Mouse (Mus musculus) kidney, embryonic 14.5 days (tissue): ENCODE measurements around the gene Ankrd12. TPM values are rescaled to one million over a fixed set of nuclear protein-coding genes. Genes with fewer than 3 reads are reported as not detected.

Source experiments
- ATAC-seq: fragments of 200-750 bp; cut with Nextera tagmentation; 2 replicates; pipeline ENCODE4 v1.8.0; 2017; ENCODE audit warnings: moderate number of reproducible peaks, mild to moderate bottlenecking, moderate TSS enrichment, moderate library complexity; ENCODE audit not compliant: low FRiP score, low TSS enrichment
- H3K27ac ChIP-seq: fragments of 300-500 bp; sonication (generic); 2 replicates; pipeline ENCODE4 v1.5.1; 2014; ENCODE audit warnings: low read depth, mild to moderate bottlenecking, low read length, moderate library complexity, mixed read lengths
- H3K27me3 ChIP-seq: fragments of 300-500 bp; sonication (generic); 2 replicates; pipeline ENCODE4 v1.6.1; 2014; ENCODE audit warnings: mild to moderate bottlenecking, low read length; ENCODE audit not compliant: control insufficient read depth, insufficient read depth
- H3K36me3 ChIP-seq: fragments of 300-500 bp; sonication (generic); 2 replicates; pipeline ENCODE4 v1.6.1; 2014; ENCODE audit warnings: low read length, mixed read lengths; ENCODE audit not compliant: control insufficient read depth, insufficient read depth
- H3K4me1 ChIP-seq: fragments of 300-500 bp; sonication (generic); 2 replicates; pipeline ENCODE4 v1.6.1; 2014; ENCODE audit warnings: low read length, mixed read lengths; ENCODE audit not compliant: control insufficient read depth, insufficient read depth
- H3K4me2 ChIP-seq: fragments of 300-500 bp; sonication (generic); replicated peaks from 2 replicates; pipeline ENCODE4 v1.6.1; 2014; ENCODE audit warnings: low read depth, mild to moderate bottlenecking, low read length
- H3K4me3 ChIP-seq: fragments of 300-500 bp; sonication (generic); 2 replicates; pipeline ENCODE4 v1.5.1; 2014; ENCODE audit warnings: mild to moderate bottlenecking, low read length
- H3K9ac ChIP-seq: fragments of 300-500 bp; sonication (generic); 2 replicates; pipeline ENCODE4 v1.6.1; 2014; ENCODE audit warnings: low read depth, mild to moderate bottlenecking, low read length, moderate library complexity
- H3K9me3 ChIP-seq: fragments of 300-500 bp; sonication (generic); 2 replicates; pipeline ENCODE4 v1.6.1; 2016; ENCODE audit warnings: low read length; ENCODE audit not compliant: control insufficient read depth
- WGBS: fragments of 180-500 bp; shearing (Covaris S2); extraction: QIAGEN DNeasy Blood & Tissue Kit; methylation state at CpG from one replicate; pipeline ENCODE4 v1.1.7; 2014; 5-methylcytosine and 5-hydroxymethylcytosine counted together
- polyA plus RNA-seq: library from polyadenylated mRNA; unstranded; fragments of >200 nt; fragmentation: Nextera tagmentation; extraction: Ambion mirVana; gene quantifications from 2 replicates; pipeline ENCODE4 v1.2.1, GENCODE M21; 2014

Gene Ankrd12
- polyA plus RNA-seq, 1 experiment from 2014 or later: 21.3 TPM

- WGBS: 65% methylated on average over 11 of the region's 11 CpGs
- no peak for ATAC-seq
- H3K4me1 ChIP-seq: no peaks in the 10 kb centered on the region
- H3K4me2 ChIP-seq: no peak overlapping the region
- no peaks in the 10 kb centered on the region for H3K9me3 ChIP-seq
- no peaks in the 10 kb centered on the region for H3K36me3 ChIP-seq
- no peaks in the 10 kb centered on the region for H3K27me3 ChIP-seq
- no peak overlapping the region for H3K9ac ChIP-seq
- H3K27ac ChIP-seq: no peak overlapping the region
- H3K4me3 ChIP-seq: no peak overlapping the region
Measured at GRCm38 (mm10) chr17:65967751-65968150, 109.1 kb downstream of the Ankrd12 start.

DNA sequence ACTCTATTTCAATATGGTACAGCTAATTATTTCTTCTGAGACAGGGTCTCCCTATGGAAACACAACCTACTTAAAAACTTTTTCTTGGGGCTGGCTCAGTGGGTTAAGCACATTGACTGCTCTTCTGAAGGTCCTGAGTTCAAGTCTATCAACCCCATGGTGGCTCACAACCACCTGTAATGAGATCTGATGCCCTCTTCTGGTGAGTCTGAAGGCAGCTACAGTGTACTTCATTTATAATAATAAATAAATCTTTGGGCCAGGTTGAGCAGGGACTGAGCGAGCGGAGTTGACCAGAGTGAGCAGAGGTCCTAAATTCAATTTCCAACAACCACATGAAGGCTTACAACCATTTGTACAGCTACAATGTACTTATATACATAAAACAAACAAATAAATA lies 114.6 kb downstream of the Ankrd12 start:
- no peaks in the 10 kb centered on the region for H3K9me3 ChIP-seq
- WGBS: 91% methylated on average over 2 of the region's 2 CpGs
- no peak overlapping the region for H3K4me3 ChIP-seq
- no peaks in the 10 kb centered on the region for H3K36me3 ChIP-seq
- no peak overlapping the region for H3K4me2 ChIP-seq
- H3K27me3 ChIP-seq: no peaks in the 10 kb centered on the region
- H3K4me1 ChIP-seq: no peaks in the 10 kb centered on the region
- no peak for ATAC-seq
- H3K27ac ChIP-seq: no peak overlapping the region
- no peak overlapping the region for H3K9ac ChIP-seq

- 84% methylated on average over 2 of the region's 2 CpGs for WGBS
- no peak overlapping the region for H3K4me2 ChIP-seq
- H3K36me3 ChIP-seq: no peaks in the 10 kb centered on the region
- no peaks in the 10 kb centered on the region for H3K4me1 ChIP-seq
- H3K27ac ChIP-seq: no peak overlapping the region
- ATAC-seq: no peak
- no peaks in the 10 kb centered on the region for H3K9me3 ChIP-seq
- no peak overlapping the region for H3K9ac ChIP-seq
- no peaks in the 10 kb centered on the region for H3K27me3 ChIP-seq
- no peak overlapping the region for H3K4me3 ChIP-seq
Measured at GRCm38 (mm10) chr17:65961606-65962136, 115.2 kb downstream of the Ankrd12 start.

- H3K4me3 ChIP-seq: no peak overlapping the region
- no peak overlapping the region for H3K4me2 ChIP-seq
- no peaks in the 10 kb centered on the region for H3K9me3 ChIP-seq
- ATAC-seq: peak; percentile 33; the same call in 1 of the 2 replicates
- H3K9ac ChIP-seq: no peak overlapping the region
- no peak overlapping the region for H3K27ac ChIP-seq
- WGBS: 39% methylated on average over 3 of the region's 3 CpGs
- H3K36me3 ChIP-seq: no peaks in the 10 kb centered on the region
- no peaks in the 10 kb centered on the region for H3K4me1 ChIP-seq
- H3K27me3 ChIP-seq: no peaks in the 10 kb centered on the region
Measured at GRCm38 (mm10) chr17:65959011-65959410, 117.9 kb downstream of the Ankrd12 start.

DNA sequence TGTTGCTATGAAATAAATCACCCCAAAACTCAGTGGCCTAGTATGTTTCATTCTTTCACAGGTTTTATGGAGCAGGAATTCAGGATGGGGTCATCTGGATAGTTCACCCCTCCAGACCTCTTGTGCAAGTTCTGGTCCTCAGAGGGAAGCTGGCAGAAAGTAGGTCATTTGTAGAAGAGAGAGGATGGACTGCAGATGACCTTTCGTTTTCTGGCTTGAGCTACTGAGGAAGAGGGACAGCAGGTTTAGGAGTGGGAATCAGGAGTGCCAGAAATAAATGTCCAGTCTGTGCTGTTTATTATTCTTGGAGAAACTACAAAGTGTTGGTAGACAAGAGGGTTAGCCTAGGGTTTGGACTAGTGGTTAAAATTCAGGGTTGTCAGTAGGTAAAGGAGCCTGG lies 118.5 kb downstream of the Ankrd12 start:
- Histone ChIP-seq H3K4me1 (no peaks in the 10 kb centered on the region), H3K27ac (no peak overlapping the region), H3K36me3 (no peaks in the 10 kb centered on the region), H3K4me3 (no peak overlapping the region), H3K27me3 (no peaks in the 10 kb centered on the region), H3K9ac (no peak overlapping the region), H3K4me2 (no peak overlapping the region), H3K9me3 (no peaks in the 10 kb centered on the region)
- WGBS: 83% methylated on average over 1 of the region's 1 CpGs
- no peak for ATAC-seq

GRCm38 (mm10) chr17:65957782-65958325 lies 119.0 kb downstream of the Ankrd12 start:
- ATAC-seq: peak; percentile 28; the same call in 1 of the 2 replicates
- no peaks in the 10 kb centered on the region for H3K9me3 ChIP-seq
- no peak overlapping the region for H3K9ac ChIP-seq
- no peaks in the 10 kb centered on the region for H3K27me3 ChIP-seq
- H3K4me3 ChIP-seq: no peak overlapping the region
- H3K36me3 ChIP-seq: no peaks in the 10 kb centered on the region
- no peaks in the 10 kb centered on the region for H3K4me1 ChIP-seq
- WGBS: 81% methylated on average over 8 of the region's 8 CpGs
- peak overlapping the region; percentile 67; the same call in 1 of the 2 replicates for H3K27ac ChIP-seq
- no peak overlapping the region for H3K4me2 ChIP-seq

DNA sequence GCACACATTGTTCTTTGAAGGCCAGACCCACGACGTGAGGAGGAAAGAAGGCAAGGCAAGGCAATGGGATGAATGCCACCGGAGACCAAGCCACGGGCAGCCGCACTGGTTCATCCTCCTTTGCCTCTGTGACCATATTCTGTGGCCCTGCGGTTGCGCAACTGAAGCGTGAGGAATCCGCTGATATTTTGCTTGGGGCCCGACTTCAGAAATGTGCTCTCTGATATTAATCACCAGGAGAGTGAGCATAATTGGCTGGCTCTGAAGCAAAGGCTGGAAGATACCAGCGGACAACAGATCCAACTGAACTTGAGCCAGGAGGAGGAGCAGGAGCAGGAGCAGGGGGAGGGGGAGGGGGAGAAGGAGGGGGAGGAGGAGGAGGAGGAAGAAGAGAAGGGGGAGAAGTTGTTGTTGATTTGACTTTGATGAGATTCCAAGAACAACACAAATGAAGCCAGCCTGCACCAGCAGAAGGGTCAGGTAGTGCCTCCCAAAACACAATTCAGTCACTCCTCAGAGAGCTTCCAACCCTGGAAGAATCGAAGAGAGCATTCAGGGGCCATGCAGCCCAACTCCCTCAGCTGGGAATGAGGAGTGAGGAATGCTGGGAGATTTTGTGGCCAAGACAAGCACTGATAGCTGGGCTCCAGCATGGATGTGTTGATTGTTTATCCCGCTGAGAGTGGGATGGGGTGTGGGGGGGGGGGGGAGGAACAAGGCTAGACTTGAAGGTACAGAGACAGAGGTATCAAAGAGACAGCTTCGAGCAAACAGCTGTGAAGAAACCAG lies 119.7 kb downstream of the Ankrd12 start:
- H3K9ac ChIP-seq: no peak overlapping the region
- H3K27ac ChIP-seq: peak overlapping the region; percentile 67; the same call in 1 of the 2 replicates
- H3K9me3 ChIP-seq: no peaks in the 10 kb centered on the region
- 57% methylated on average over 14 of the region's 14 CpGs for WGBS
- ATAC-seq: peak; percentile 60; the same call in 1 of the 2 replicates
- H3K36me3 ChIP-seq: no peaks in the 10 kb centered on the region
- H3K4me1 ChIP-seq: no peaks in the 10 kb centered on the region
- H3K4me2 ChIP-seq: no peak overlapping the region
- no peak overlapping the region for H3K4me3 ChIP-seq
- no peaks in the 10 kb centered on the region for H3K27me3 ChIP-seq

GRCm38 (mm10) chr17:65956140-65956539 lies 120.7 kb downstream of the Ankrd12 start:
- ATAC-seq: no peak
- Histone ChIP-seq H3K4me1 (no peaks in the 10 kb centered on the region), H3K36me3 (no peaks in the 10 kb centered on the region), H3K9ac (no peak overlapping the region), H3K27me3 (no peaks in the 10 kb centered on the region), H3K27ac (no peak overlapping the region), H3K4me3 (no peak overlapping the region), H3K9me3 (no peaks in the 10 kb centered on the region), H3K4me2 (no peak overlapping the region)
- 82% methylated on average over 3 of the region's 3 CpGs for WGBS

GRCm38 (mm10) chr17:65953959-65954358 lies 122.9 kb downstream of the Ankrd12 start:
- no peak overlapping the region for H3K9ac ChIP-seq
- H3K4me2 ChIP-seq: no peak overlapping the region
- H3K36me3 ChIP-seq: no peaks in the 10 kb centered on the region
- H3K9me3 ChIP-seq: no peaks in the 10 kb centered on the region
- no peak overlapping the region for H3K4me3 ChIP-seq
- WGBS: 74% methylated on average over 4 of the region's 4 CpGs
- H3K27me3 ChIP-seq: no peaks in the 10 kb centered on the region
- no peak for ATAC-seq
- H3K4me1 ChIP-seq: peaks cover 10% of the 10 kb centered on the region; the same call in 1 of the 2 replicates
- no peak overlapping the region for H3K27ac ChIP-seq
